Mouse (Mus musculus) limb, embryonic 13.5 days (tissue): Measurements from ENCODE around the gene Gcm1. TPM values are rescaled to one million over a fixed set of nuclear protein-coding genes. Genes with fewer than 3 reads are reported as not detected.

Experiments used
- ATAC-seq: fragments of 200-750 bp; cut with Nextera tagmentation; 2 replicates; pipeline ENCODE4 v1.8.0; 2017; ENCODE audit warnings: low read depth, moderate number of reproducible peaks, moderate TSS enrichment; ENCODE audit not compliant: low FRiP score
- H3K27ac ChIP-seq: fragments of 300-500 bp; sonication (generic); 2 replicates; pipeline ENCODE4 v1.5.1; 2015; ENCODE audit warnings: inconsistent platforms, mild to moderate bottlenecking, moderate library complexity
- H3K27me3 ChIP-seq: fragments of 300-500 bp; sonication (generic); 2 replicates; pipeline ENCODE4 v1.6.1; 2015; ENCODE audit warnings: mild to moderate bottlenecking, inconsistent platforms
- H3K36me3 ChIP-seq: fragments of 300-500 bp; sonication (generic); 2 replicates; pipeline ENCODE4 v1.6.1; 2015; ENCODE audit warnings: inconsistent platforms, mild to moderate bottlenecking, moderate library complexity
- H3K4me1 ChIP-seq: fragments of 300-500 bp; sonication (generic); 2 replicates; pipeline ENCODE4 v1.6.1; 2015; ENCODE audit warnings: inconsistent platforms
- H3K4me2 ChIP-seq: fragments of 300-500 bp; sonication (generic); replicated peaks from 2 replicates; pipeline ENCODE4 v1.6.1; 2015; ENCODE audit warnings: inconsistent platforms, mild to moderate bottlenecking, moderate library complexity
- H3K4me3 ChIP-seq: fragments of 300-500 bp; sonication (generic); 2 replicates; pipeline ENCODE4 v1.5.1; 2015; ENCODE audit warnings: moderate library complexity, mild to moderate bottlenecking, inconsistent platforms
- H3K9ac ChIP-seq: fragments of 300-500 bp; sonication (generic); 2 replicates; pipeline ENCODE4 v1.6.1; 2015; ENCODE audit warnings: mild to moderate bottlenecking, inconsistent platforms
- H3K9me3 ChIP-seq: fragments of 300-500 bp; sonication (generic); 2 replicates; pipeline ENCODE4 v1.6.1; 2016; ENCODE audit warnings: inconsistent platforms
- WGBS: fragments of 180-500 bp; shearing (Covaris S2); methylation state at CpG from one replicate; pipeline ENCODE4 v1.1.7; 2015; 5-methylcytosine and 5-hydroxymethylcytosine counted together
- polyA plus RNA-seq: library from polyadenylated mRNA; unstranded; fragments of >200 nt; fragmentation: Nextera tagmentation; extraction: Ambion mirVana; gene quantifications from 2 replicates; pipeline ENCODE4 v1.2.1, GENCODE M21; 2015

Gcm1 gene
- polyA plus RNA-seq, 1 experiment from 2014 or later, result not detected

- Histone ChIP-seq H3K9me3 (no peaks in the 10 kb centered on the region), H3K4me1 (no peaks in the 10 kb centered on the region), H3K4me3 (no peak overlapping the region), H3K4me2 (no peak overlapping the region), H3K36me3 (peaks cover 86% of the 10 kb centered on the region), H3K27me3 (no peaks in the 10 kb centered on the region), H3K9ac (no peak overlapping the region), H3K27ac (no peak overlapping the region)
- no peak for ATAC-seq
- WGBS, result 72% methylated on average over 14 of the region's 14 CpGs
These were observed 34.1 kb downstream of the Gcm1 start for GRCm38 (mm10) chr9:78085722-78086287.

- H3K4me1 ChIP-seq, result no peaks in the 10 kb centered on the region
- no peaks in the 10 kb centered on the region for H3K9me3 ChIP-seq
- H3K27me3 ChIP-seq, result no peaks in the 10 kb centered on the region
- ATAC-seq, result no peak
- H3K27ac ChIP-seq, result no peak overlapping the region
- WGBS, result 86% methylated on average over 9 of the region's 9 CpGs
- H3K36me3 ChIP-seq, result peaks cover 87% of the 10 kb centered on the region
- H3K4me2 ChIP-seq, result no peak overlapping the region
- H3K4me3 ChIP-seq, result no peak overlapping the region
- no peak overlapping the region for H3K9ac ChIP-seq
These were observed 36.0 kb downstream of the Gcm1 start for GRCm38 (mm10) chr9:78087751-78088150.

- Histone ChIP-seq H3K27ac (no peak overlapping the region), H3K27me3 (no peaks in the 10 kb centered on the region), H3K36me3 (peaks cover 89% of the 10 kb centered on the region), H3K9me3 (no peaks in the 10 kb centered on the region), H3K9ac (no peak overlapping the region), H3K4me1 (no peaks in the 10 kb centered on the region), H3K4me3 (no peak overlapping the region), H3K4me2 (no peak overlapping the region)
- 67% methylated on average over 4 of the region's 4 CpGs for WGBS
- ATAC-seq, result no peak
These were observed 36.8 kb downstream of the Gcm1 start for GRCm38 (mm10) chr9:78088521-78088920.

GRCm38 (mm10) chr9:78088971-78089370, 37.2 kb downstream of the Gcm1 start:
- Histone ChIP-seq H3K4me1 (no peaks in the 10 kb centered on the region), H3K4me2 (no peak overlapping the region), H3K36me3 (peaks cover 87% of the 10 kb centered on the region), H3K4me3 (no peak overlapping the region), H3K27me3 (no peaks in the 10 kb centered on the region), H3K9ac (no peak overlapping the region), H3K27ac (no peak overlapping the region), H3K9me3 (no peaks in the 10 kb centered on the region)
- ATAC-seq, result no peak
- WGBS, result 84% methylated on average over 7 of the region's 7 CpGs

GRCm38 (mm10) chr9:78089906-78090305, 38.2 kb downstream of the Gcm1 start:
- Histone ChIP-seq H3K9ac (no peak overlapping the region), H3K4me3 (no peak overlapping the region), H3K4me2 (no peak overlapping the region), H3K9me3 (no peaks in the 10 kb centered on the region), H3K4me1 (no peaks in the 10 kb centered on the region), H3K27ac (no peak overlapping the region), H3K36me3 (peaks cover 83% of the 10 kb centered on the region), H3K27me3 (no peaks in the 10 kb centered on the region)
- 93% methylated on average over 1 of the region's 1 CpGs for WGBS
- ATAC-seq, result no peak

GRCm38 (mm10) chr9:78090596-78090995, 38.9 kb downstream of the Gcm1 start:
- no peaks in the 10 kb centered on the region for H3K9me3 ChIP-seq
- no peak overlapping the region for H3K4me3 ChIP-seq
- H3K4me1 ChIP-seq, result no peaks in the 10 kb centered on the region
- WGBS, result 92% methylated on average over 3 of the region's 3 CpGs
- ATAC-seq, result no peak
- H3K9ac ChIP-seq, result no peak overlapping the region
- peaks cover 83% of the 10 kb centered on the region for H3K36me3 ChIP-seq
- H3K27me3 ChIP-seq, result no peaks in the 10 kb centered on the region
- no peak overlapping the region for H3K4me2 ChIP-seq
- H3K27ac ChIP-seq, result no peak overlapping the region

DNA sequence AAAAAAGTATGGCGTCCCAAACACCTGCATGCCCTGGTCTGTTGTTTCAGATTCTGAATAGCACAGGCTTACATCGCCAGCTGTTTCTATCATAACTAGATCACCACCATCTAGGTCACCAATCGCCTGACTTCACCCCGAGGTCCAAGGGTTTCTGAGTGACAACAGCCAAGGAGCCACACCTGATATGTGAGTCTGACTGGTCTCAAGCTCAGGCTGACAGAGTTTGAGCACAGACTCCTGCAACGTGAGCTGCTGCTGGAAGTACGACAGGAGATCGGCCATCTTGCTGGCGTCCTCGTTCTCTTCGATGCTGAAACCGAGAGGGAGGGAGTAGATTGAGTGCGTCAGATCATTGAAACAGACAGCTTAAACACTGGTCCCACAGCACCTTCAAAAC, 44.0 kb downstream of the Gcm1 start:
- no peaks in the 10 kb centered on the region for H3K27me3 ChIP-seq
- H3K9me3 ChIP-seq, result no peaks in the 10 kb centered on the region
- no peaks in the 10 kb centered on the region for H3K4me1 ChIP-seq
- H3K27ac ChIP-seq, result no peak overlapping the region
- peaks cover 79% of the 10 kb centered on the region for H3K36me3 ChIP-seq
- ATAC-seq, result no peak
- no peak overlapping the region for H3K4me2 ChIP-seq
- H3K9ac ChIP-seq, result no peak overlapping the region
- 93% methylated on average over 12 of the region's 12 CpGs for WGBS
- H3K4me3 ChIP-seq, result no peak overlapping the region

GRCm38 (mm10) chr9:78096376-78096775, 44.7 kb downstream of the Gcm1 start:
- Histone ChIP-seq H3K4me3 (no peak overlapping the region), H3K9ac (no peak overlapping the region), H3K9me3 (no peaks in the 10 kb centered on the region), H3K4me1 (no peaks in the 10 kb centered on the region), H3K36me3 (peaks cover 81% of the 10 kb centered on the region), H3K27ac (no peak overlapping the region), H3K27me3 (no peaks in the 10 kb centered on the region), H3K4me2 (no peak overlapping the region)
- WGBS, result 90% methylated on average over 6 of the region's 6 CpGs
- no peak for ATAC-seq

GRCm38 (mm10) chr9:78100956-78101355, 49.2 kb downstream of the Gcm1 start:
- Histone ChIP-seq H3K36me3 (peaks cover 67% of the 10 kb centered on the region), H3K9ac (no peak overlapping the region), H3K4me1 (peaks cover 7% of the 10 kb centered on the region), H3K27me3 (no peaks in the 10 kb centered on the region), H3K9me3 (no peaks in the 10 kb centered on the region), H3K4me3 (no peak overlapping the region), H3K4me2 (no peak overlapping the region), H3K27ac (no peak overlapping the region)
- ATAC-seq, result no peak
- 70% methylated on average over 5 of the region's 5 CpGs for WGBS

DNA sequence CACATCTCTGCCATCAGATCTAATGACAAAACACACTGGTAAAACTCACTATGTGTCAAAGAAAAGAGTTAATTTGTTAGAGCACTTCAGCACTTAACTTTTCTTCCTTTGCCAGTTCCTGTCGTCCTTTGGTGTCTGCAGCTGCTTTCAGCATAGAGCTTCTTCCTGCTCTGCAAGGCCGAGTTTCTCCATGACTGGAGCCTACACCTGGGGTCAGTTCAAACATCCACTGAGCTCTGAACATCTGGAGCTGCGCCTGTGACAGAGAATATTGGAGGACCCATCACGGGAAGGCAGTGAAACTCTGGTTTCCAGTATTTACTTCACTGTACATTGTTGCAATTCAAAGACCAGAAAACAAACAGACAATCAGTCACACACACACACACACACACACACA, 49.7 kb downstream of the Gcm1 start:
- no peak for ATAC-seq
- WGBS, result 73% methylated on average over 4 of the region's 4 CpGs
- Histone ChIP-seq H3K4me3 (no peak overlapping the region), H3K4me2 (no peak overlapping the region), H3K27ac (no peak overlapping the region), H3K36me3 (peaks cover 66% of the 10 kb centered on the region), H3K9me3 (no peaks in the 10 kb centered on the region), H3K27me3 (no peaks in the 10 kb centered on the region), H3K9ac (no peak overlapping the region), H3K4me1 (peaks cover 9% of the 10 kb centered on the region)

GRCm38 (mm10) chr9:78103965-78104560, 52.3 kb downstream of the Gcm1 start:
- no peak for ATAC-seq
- 86% methylated on average over 8 of the region's 8 CpGs for WGBS

DNA sequence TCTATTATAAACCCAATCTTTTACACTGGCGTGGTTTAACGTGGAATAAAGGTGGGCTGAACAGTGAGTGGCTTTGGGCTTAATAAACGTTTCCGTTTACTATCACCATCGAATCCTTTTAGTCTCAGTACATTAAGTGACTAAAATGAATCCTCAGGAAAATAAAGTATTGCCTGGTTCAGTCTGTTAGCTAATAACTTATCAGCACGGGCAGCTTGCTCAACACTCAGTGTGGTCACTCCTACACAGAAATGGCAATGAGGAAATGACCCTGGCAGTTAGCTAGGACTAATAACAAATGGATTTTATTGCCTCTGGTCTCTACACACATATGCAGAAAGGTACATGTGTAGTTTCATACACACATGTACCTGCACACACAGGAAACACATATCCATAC, 53.2 kb downstream of the Gcm1 start:
- WGBS, result 87% methylated on average over 6 of the region's 6 CpGs
- Histone ChIP-seq H3K27ac (no peak overlapping the region), H3K9ac (no peak overlapping the region), H3K9me3 (no peaks in the 10 kb centered on the region), H3K27me3 (no peaks in the 10 kb centered on the region), H3K36me3 (peaks cover 39% of the 10 kb centered on the region), H3K4me3 (no peak overlapping the region), H3K4me2 (no peak overlapping the region), H3K4me1 (peaks cover 24% of the 10 kb centered on the region)
- ATAC-seq, result no peak

More at GRCm38 (mm10) chr9:78103965-78104560, 52.3 kb downstream of the Gcm1 start:
- no peak overlapping the region for H3K4me2 ChIP-seq
- no peak overlapping the region for H3K9ac ChIP-seq
- no peak overlapping the region for H3K27ac ChIP-seq
- no peaks in the 10 kb centered on the region for H3K27me3 ChIP-seq
- H3K9me3 ChIP-seq, result no peaks in the 10 kb centered on the region
- H3K36me3 ChIP-seq, result peaks cover 46% of the 10 kb centered on the region
- H3K4me1 ChIP-seq, result peaks cover 18% of the 10 kb centered on the region
- no peak overlapping the region for H3K4me3 ChIP-seq

- Histone ChIP-seq H3K36me3 (peaks cover 34% of the 10 kb centered on the region), H3K4me3 (no peak overlapping the region), H3K27ac (no peak overlapping the region), H3K4me1 (peaks cover 24% of the 10 kb centered on the region), H3K4me2 (no peak overlapping the region), H3K27me3 (no peaks in the 10 kb centered on the region), H3K9me3 (no peaks in the 10 kb centered on the region), H3K9ac (no peak overlapping the region)
- ATAC-seq, result no peak
- 68% methylated on average over 6 of the region's 6 CpGs for WGBS
These were observed 53.8 kb downstream of the Gcm1 start for GRCm38 (mm10) chr9:78105501-78105932.
